Mouse (Mus musculus): ENCODE results near the gene Arsg.
A peak's percentile ranks its signal among the peaks of the same experiment; 100 is the strongest.
"Not testable (repeated sequence)": the region's sequence is repeated elsewhere in the genome, so short reads cannot be mapped to it uniquely, and the experiment has no call there.

The Arsg gene

DNA sequence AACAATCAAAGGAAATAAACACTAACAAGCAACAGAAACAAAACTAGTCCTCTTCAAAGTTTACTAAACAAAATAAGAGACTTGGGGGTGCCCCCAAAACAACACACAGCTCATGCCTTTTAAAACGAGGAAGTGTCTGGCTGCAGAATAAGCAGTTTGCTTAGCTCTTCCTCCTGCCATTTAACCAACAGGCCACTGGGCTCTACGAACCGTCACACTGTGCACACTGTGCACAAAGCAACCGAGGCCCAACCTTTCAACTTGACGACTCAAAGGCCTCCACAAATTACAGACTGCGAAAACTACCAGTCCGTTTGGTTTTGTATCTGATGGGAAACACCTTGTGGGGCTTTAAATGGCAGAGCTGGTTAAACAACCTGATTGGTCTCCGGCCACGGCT, 3.0 kb upstream of the Arsg start:
- peak; percentile 21 for DNase-seq (ENCODE audit: low spot score)

DNA sequence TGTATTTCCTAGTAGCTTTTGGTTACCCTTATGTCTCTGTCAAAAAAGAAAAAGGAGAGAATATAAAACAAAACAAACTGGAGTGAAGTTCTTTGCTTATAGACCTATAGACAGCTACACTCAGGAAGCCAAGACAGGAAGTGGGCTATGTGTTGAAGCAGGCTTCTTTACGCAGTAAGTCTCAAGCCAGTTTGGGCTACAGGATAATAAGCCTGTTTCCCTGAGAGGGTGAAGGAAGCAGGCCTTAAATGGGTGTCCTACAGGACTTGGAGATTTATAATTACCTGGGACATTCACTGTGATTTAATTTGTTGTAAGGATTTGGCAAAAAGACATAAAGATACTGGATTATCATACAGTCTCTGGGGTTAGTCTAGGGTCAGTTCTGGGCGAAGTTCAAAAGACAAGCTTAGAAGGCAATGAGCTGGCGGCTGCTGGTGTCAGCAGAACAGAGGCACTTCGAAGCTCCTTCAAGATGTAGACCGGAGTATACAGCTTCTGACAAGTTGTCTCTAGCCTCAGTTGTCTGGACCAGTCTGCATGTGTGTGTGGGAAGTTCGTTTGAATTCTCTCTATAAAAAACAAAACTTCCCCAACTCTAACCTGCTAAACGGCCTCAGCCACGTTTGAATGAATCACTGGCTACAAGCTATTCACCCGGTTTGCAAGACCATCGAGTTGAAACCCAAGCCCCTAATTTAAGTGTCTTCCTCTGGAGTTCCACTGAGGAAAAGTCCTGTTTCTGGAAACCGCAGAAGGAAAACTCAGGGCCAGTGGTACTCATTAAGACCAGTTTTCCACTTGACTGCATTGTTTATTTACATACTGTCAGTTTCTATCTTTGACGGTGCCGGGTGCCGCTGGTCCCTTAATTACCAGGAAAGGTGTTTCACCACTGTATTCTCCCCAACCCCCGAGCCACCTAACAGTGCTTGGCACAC, 2.0 kb upstream of the Arsg start:
- no peak for DNase-seq (ENCODE audit: low spot score)

DNA sequence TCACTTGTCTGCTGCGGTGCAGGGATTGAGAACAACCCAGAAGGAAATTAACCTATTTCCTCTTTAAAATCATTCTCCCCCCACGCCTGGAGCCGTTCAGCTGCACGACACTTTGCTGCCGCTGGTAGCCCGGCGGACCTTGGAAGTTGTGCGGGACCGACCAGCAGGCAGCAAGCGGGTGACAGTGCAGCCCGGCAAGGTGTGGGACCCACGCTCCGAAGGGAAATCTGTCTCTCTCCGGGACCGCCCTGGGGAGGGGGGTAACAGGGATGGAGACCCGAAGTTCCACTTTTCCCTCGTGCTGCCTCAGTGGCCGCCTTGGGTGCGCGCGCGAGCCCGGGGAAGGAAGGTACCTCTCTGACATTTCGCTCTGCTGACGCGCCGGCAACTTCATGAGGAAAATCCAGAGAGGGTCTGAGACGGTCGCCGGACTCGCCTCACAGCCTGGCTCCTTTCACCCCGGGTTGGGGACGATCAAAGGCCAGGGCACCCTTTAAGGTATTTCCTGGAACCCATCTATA, 943 bp upstream of the Arsg start:
- no peak for DNase-seq (ENCODE audit: low spot score)

DNA sequence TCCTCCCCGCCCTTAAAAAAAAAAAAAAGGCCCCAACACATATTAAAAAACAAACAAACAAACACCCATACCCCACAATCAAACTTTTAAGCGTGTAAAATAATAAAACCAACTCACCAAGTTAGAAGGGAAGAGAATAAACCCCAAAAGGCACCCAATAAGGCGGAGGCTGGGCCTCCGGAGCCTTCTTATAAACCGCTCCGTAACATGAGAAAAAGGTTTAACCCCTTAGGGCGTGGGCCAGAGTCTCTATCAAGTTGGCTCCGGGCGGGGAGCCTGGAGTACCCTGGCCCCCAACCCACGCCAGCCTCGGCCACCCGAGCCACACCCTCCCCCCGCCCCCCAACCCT, 378 bp upstream of the Arsg start:
- no peak for DNase-seq (ENCODE audit: low spot score)

DNA sequence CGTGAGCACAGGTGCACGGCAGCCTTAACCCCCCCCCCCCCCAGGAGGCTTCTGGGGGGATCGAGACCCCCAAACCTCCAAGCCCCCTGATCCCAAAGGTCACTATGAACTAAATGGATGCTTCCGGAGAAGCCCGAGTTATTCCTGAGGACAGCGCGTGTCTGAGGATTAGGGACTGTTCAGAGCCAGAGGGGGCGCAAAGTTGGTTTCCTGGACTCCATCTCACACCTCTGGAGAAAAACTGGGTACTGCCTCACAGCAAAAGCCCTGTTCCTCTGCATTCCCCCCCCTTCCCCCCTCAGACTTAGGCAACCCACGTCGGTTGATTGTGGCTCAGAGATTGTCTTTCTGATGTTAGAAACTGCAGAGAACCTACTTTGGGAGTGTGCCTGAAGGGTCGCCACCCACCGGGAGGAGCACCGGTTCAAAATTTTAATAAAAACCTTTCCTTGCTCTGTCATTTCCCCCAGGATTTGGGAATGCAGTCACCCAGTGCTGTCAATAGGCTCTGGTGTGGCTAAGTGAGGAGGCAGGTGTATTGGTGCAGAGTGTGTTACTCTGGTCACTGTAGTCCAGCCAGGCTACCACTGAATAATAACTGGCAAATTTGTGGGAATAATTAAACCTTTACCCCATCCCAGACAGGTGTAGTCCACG, 1.0 kb downstream of the Arsg start:
- DNase-seq (ENCODE audit: low spot score), result no peak

DNA sequence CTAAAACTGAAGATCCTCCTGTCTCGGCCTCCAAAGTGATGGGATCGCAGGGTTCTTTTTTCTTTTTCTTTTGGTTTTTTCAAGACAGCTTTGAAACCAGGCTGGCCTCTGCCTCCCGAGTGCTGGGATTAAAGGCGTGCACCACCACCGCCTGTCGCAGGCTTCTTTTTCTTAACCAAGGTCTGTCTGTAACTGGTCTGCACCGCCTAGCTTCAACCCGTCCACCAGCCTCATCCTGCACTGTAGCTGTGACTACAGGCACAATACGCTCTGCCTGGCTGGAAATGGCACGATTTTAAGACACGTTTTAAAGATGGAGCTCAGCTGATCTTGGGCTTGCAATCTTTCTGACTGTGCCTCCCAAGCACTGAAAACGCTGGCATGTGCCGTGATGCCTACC, 1.7 kb downstream of the Arsg start:
- no peak for DNase-seq (ENCODE audit: low spot score)

DNA sequence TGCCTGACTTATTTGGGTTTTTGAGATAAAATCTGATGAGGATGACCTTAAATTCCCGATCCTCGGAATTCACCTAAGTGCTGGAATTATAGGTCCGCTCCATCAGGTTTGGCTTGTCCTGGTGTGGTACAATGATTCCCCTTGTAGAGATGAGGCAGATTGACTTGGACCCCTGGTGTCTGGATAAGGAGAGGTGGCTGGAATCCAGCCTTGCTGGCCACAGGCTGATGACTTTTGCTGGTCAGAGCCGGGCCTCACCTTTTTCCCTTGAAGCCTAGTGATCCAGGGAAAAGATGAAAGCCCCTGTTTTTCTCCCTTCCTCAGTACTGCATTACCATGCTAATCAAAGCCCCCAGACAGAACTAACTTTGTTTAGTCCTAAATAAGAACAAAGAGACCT, 2.5 kb downstream of the Arsg start:
- no peak for DNase-seq (ENCODE audit: low spot score)

DNA sequence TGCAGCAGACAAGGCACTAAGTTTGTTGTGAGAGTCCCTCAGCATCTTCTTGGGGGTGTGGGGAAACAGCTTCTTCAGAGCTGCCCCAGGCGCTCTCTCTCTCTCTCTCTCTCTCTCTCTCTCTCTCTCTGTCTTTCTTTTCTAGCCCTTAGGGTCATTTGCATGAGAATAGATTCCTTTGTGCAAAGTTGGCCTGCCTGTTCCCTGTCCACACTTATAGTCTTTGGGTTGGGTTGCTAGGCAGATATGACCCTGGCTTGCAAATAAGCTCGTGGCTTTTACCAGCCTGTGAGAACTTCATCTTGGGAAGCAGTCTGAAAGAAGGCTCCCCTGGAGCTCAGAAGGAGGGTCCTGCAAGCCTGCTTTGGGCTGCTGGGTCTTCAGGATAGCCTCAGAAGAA, 3.1 kb downstream of the Arsg start:
- DNase-seq (ENCODE audit: low spot score), result no peak

DNA sequence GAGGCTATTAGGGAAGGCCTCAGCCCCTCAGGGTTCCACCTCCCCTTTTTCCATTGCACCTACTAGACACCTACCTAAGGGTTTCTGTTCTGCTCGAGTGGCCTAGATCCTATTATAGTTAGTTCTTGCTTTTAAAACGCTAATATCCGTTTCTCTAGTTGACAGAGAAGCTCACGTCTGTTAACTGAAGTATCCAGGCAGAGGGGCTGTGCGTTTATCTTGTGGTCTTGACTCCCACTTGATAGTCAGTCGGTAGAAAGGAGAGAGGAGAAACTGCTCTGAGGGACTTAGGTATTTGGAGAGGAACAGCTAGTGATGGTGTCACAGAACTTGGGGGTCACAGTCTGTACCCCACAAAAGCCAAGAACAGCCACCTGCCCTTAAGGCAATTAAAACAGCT, 3.5 kb downstream of the Arsg start:
- no peak for DNase-seq (ENCODE audit: low spot score)

DNA sequence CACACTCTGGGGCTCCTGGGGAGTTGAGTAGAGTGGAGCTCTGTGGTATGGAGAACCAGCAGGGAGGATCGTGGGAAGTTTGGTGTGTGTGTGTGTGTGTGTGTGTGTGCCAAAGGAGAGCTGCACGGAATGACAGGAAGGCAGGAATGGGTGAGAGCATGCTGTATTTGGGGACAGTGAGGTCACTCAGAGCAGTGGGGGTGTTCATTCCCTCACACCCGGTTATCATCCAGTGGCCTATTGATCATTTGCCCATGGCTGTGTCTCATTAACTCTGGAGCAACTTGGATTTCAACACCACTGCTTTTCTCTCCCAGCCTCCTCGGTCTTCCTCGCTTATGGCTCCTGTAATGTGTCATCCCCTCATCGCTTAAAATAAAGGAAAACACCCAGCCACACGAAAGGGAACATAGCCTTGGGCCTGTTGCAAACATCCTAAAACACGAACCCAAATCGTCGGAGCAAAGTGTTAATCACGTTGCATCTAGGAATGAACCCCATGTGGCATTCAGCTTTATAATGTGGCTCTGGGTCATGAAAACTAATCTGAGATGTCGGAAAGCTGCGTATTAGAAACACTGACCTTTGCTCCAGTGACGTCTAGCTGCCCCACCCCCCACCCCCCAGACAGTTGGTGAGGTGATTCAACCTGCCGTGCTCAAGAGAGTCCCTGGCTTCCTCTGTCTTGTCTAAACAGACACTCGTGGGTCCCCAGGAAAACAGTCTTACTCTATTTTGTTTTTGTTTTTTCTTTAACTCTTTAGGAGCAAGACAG, 4.6 kb downstream of the Arsg start:
- DNase-seq (ENCODE audit: low spot score), result no peak

DNA sequence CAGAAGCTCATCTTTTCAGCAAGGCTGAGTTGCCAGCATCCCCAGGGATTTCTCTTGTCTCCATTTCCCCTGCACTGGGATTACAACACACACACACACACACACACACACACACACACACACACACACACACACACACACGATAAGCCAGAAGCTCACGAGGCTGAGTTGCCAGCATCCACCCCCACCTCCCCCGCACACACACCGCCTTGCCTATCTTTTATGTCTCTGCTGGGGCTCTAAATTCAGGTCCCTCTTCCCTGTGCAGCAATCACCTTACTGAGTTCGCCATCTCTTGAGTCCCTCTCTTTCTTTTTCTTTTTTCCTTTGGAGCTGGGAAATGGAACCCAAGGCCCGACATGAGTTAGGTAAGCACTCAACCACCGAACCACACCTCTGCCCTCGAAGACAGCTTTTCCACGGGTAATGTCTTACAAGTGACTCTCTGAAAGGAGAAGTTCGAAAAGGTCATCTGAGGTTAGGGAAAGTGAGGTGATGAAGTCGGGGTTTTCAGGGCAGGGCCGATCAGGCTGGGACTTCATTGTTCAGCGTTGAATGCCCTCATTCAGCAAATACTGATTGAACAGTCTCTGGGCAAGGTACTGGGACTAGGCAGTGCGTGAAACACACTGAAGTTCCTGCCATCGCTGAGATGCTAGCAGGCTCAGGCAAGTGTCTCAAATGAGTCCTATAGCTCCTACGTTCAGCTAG, 6.6 kb downstream of the Arsg start:
- no peak for DNase-seq (ENCODE audit: low spot score)

DNA sequence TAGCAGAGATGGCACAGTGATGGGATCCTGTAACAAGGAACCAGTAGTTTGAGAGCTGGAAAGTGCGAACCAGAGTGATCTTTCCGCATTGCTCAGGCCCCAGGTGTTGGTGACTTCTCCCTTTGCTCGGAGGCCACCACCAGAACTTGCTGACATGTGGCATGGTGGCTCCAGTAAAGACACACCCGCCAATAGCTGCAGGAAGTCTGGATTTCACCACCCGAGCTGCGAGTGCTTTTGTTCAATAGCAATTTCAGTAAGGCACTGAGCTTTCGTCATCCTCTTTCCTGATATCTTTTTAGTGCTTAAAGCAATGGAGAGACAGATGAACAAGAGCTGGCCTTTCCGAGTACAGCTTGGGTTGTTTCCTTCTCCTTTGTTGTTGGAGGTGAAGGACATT, 7.3 kb downstream of the Arsg start:
- no peak for DNase-seq (ENCODE audit: low spot score)

DNA sequence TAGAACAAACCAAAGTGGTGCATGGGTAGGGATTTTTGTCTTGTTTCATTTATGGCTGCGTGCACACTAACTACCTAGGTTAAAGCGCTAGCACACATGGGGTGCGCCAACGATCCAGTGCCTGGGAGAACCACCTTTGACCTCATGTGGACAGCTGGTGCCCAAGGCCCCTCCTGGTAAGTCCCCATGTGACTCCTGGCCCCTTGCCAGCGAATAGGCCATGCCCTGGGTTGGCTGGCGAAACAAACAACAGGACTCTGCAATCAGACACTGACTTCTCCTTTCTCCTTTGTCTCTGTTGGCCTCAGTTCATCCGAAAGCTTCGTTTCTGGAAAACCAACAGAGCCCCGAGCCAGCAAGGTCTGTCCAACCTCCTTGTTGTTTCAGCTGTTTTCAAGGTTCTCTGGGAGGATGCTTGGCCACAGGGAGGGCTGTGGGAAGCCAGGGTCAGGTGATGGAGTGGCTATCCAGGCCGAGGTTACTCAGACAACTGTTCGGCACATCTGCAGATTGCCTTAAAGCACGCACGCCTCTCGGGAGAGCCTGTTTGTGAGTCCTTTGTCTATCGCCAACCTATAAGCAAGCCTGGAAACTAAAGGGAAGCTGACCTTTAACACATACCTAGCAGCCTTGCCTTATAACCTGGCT, 12.3 kb downstream of the Arsg start:
- DNase-seq (ENCODE audit: low spot score), result peak; percentile 86

DNA sequence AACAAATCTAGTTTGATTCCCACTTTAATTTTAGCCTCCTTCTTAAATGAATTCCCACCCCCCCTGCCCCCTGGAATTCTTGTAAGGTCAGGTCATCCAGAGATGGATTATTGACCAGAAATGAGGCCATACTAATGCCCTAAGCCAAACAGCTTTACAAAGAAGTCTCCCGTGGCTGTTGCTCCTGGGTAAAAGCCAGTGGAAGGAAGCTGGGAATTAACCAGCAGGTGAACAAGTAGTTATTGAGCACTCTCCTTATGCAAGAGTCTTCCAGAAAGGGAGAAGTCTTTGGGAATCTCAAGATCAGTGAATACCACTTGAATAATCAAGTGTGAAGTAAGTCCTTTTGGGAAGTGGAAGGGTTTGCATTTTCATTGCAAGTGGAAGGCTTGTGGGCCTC, 13.9 kb downstream of the Arsg start:
- no peak for DNase-seq (ENCODE audit: low spot score)

DNA sequence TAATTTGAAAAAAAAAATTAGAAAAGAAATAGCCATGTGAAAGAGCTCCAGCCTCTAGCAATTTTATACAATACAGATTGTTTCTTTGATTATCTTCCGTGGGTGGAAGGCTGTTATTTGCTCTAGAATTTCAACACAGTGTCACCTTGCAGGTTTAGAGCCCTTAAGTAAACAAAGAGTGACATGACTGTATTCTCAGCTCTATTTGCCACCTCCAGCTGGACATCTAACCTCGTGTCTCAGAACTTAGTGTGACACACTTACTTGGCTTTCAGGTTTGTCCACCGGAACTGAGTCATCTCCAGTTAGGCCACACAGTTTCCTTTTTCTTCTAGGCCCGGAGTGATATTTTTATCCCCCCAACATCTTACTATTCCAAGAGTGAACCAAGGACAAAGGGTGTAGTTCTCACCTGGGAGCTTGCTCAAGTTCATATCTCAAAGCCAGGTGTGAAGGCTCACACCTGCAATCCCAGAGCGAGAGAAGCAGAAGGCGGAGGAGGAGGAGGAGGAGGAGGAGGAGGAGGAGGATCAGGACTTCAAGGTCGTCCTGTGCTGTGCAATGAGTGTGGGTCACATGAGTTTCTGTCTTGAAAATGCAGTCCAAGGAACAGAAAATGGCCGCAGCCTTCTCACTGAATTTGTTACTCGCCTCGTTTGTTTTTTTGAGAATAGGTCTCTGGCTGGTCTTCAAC, 15.0 kb downstream of the Arsg start:
- DNase-seq (ENCODE audit: low spot score), result no peak

DNA sequence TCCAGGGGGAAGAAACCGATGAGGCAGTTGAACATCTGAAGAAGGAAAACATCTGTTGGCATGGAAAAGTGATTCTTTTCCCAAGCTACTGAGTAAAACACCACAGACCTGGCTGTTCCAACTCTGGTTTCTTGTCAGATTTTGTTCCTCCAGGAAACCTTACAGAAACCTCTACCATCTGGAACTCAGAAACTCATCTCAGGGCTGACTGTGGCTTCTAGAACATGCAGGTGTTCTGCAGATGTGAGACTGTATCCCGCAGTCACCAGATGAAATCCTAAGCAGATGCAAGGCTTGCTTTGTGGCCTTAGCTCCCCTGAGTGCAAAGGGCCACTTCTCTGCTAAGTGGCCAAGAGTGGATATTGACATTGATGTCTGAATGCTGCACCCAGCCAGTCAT, 16.6 kb downstream of the Arsg start:
- DNase-seq (ENCODE audit: low spot score), result no peak

DNA sequence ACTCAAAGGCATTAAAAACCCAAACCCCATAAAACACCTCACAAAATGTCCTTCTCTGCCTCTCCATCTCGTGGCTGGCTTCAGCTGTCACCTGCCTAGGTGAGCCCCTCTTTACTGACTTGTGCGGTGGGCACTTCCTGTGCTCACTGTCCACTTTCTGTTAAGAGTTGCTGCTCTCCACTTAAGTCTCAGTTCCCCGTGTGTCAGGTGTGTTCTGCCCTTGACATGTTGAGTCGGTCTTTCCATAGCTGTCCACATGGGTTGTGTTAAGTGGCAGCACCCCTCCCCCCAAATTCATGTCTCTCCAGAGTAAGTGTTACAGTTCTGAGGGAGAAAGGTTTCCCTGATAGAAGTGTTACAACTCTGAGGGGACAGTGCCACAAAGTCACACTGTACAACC, 18.7 kb downstream of the Arsg start:
- DNase-seq (ENCODE audit: low spot score), result no peak

DNA sequence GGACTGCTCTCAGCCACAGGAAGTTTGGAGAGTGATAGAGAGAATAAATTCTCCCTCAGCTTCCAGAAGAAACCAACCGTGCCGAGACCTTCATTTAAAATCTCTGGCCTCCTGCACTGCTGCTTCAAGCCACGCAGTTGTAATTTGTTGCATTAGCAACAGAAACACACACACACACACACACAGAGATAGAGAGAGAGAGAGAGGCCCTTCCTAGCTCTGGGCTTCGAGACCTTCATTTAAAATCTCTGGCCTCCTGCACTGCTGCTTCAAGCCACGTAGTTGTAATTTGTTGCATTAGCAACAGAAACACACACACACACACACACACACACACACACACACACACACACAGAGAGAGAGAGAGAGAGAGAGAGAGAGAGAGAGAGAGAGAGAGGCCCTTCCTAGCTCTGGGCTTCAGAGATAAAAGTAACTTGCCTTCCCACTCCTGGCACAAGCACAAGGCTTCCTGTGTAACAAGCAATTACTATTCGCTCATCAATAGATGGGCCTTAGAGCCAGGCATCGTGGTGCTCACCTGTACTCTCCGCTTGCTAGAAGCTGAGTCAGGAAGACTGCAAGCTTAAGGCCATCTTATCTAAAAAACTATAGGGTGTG, 19.8 kb downstream of the Arsg start:
- DNase-seq (ENCODE audit: low spot score), result not testable (repeated sequence)

DNA sequence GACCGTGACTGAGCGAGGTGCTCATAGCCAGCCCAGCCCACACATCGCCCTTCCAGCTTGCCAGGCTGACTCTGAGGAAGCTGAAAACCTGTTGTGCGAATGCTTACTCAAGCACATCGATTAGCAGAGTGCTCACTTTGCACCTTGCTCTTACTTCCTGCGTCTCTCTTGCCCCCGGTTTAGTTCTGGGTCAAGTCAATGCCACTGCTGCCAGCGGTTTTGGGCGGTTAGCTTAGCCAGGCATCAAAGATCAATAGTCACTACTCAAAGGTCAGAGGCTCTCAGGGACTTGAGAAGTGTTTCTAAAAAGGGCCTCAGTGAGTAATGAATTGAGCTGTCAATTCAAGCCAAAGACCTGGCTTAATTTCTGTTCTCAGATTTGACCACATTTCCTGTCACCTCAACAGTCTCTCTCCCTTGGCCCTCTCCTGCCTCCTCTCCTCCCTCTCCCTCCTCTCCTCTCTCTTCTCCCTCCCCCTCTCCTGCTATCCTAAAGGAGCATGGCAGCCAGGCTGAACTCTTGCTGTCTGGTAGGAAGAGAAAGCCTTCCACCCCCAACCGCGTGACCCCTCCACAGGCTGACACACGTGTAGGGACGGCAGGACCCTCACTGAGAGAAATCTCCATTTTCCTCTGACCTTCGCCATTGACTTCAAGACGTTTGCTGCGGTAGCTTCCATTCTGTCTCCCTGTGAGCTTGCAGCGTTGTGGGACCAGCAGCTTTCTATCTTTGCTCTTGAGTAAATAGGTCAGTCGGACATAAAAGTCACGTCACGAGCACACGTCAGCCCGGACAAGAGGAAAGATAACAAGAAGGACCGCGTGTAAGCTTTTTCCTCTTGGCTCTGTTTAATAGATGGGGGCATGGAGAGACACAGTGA, 22.0 kb downstream of the Arsg start:
- no peak for DNase-seq (ENCODE audit: low spot score)

Data from layer of hippocampus, adult 11-12 months (tissue).